Mouse (Mus musculus) forebrain, embryonic 13.5 days (tissue): ENCODE results near the gene 4930519G04Rik. TPM values are rescaled to one million over a fixed set of nuclear protein-coding genes. Genes with fewer than 3 reads are reported as not detected.
"Not testable (repeated sequence)": the region's sequence is repeated elsewhere in the genome, so short reads cannot be mapped to it uniquely, and the experiment has no call there.

ENCODE experiments used
- ATAC-seq: fragments of 200-750 bp; cut with Nextera tagmentation; 2 replicates; pipeline ENCODE4 v1.8.0; 2017
- H3K27ac ChIP-seq: fragments of 300-500 bp; sonication (generic); 2 replicates; pipeline ENCODE4 v1.5.1; 2015; ENCODE audit warnings: inconsistent platforms, mild to moderate bottlenecking, moderate library complexity
- H3K27me3 ChIP-seq: fragments of 300-500 bp; sonication (generic); 2 replicates; pipeline ENCODE4 v1.6.1; 2015; ENCODE audit warnings: mild to moderate bottlenecking, inconsistent platforms
- H3K36me3 ChIP-seq: fragments of 300-500 bp; sonication (generic); 2 replicates; pipeline ENCODE4 v1.6.1; 2015; ENCODE audit warnings: mild to moderate bottlenecking, inconsistent platforms; ENCODE audit not compliant: poor library complexity, severe bottlenecking
- H3K4me1 ChIP-seq: fragments of 300-500 bp; sonication (generic); 2 replicates; pipeline ENCODE4 v1.6.1; 2015; ENCODE audit warnings: inconsistent platforms
- H3K4me2 ChIP-seq: fragments of 300-500 bp; sonication (generic); 2 replicates; pipeline ENCODE4 v1.6.1; 2015; ENCODE audit warnings: inconsistent platforms, mild to moderate bottlenecking, moderate library complexity
- H3K4me3 ChIP-seq: fragments of 300-500 bp; sonication (generic); 2 replicates; pipeline ENCODE4 v1.5.1; 2015; ENCODE audit warnings: mild to moderate bottlenecking, inconsistent platforms
- H3K9ac ChIP-seq: fragments of 300-500 bp; sonication (generic); 2 replicates; pipeline ENCODE4 v1.6.1; 2015; ENCODE audit warnings: mild to moderate bottlenecking, inconsistent platforms
- H3K9me3 ChIP-seq: fragments of 300-500 bp; sonication (generic); replicated peaks from 2 replicates; pipeline ENCODE4 v1.6.1; 2016; ENCODE audit warnings: inconsistent platforms
- WGBS: fragments of 180-500 bp; shearing (Covaris S2); methylation state at CpG from one replicate; pipeline ENCODE4 v1.1.7; 2015; 5-methylcytosine and 5-hydroxymethylcytosine counted together
- polyA plus RNA-seq: library from polyadenylated mRNA; unstranded; fragments of >200 nt; fragmentation: Nextera tagmentation; extraction: Ambion mirVana; gene quantifications from 2 replicates; pipeline ENCODE4 v1.2.1, GENCODE M21; 2015

The 4930519G04Rik gene
- not detected in 2 replicates for polyA plus RNA-seq

GRCm38 (mm10) chr5:114853364-114853763 is at the start of gene 4930519G04Rik:
TSS of gene 4930519G04Rik (plus strand) at chr5:114853664.
- H3K4me3 ChIP-seq, H3K36me3 ChIP-seq, H3K27ac ChIP-seq, H3K27me3 ChIP-seq, ATAC-seq, H3K9ac ChIP-seq, H3K4me2 ChIP-seq, H3K9me3 ChIP-seq, H3K4me1 ChIP-seq: not testable (repeated sequence)
- 66% methylated on average over 3 of the region's 5 CpGs for WGBS

- peaks cover 13% of the 10 kb centered on the region; the same call in 1 of the 2 replicates for H3K4me1 ChIP-seq
- H3K4me2 ChIP-seq, result no peak overlapping the region
- no peaks in the 10 kb centered on the region for H3K9me3 ChIP-seq
- no peak overlapping the region for H3K9ac ChIP-seq
- H3K36me3 ChIP-seq, result peaks cover 95% of the 10 kb centered on the region
- H3K4me3 ChIP-seq, result no peak overlapping the region
- H3K27ac ChIP-seq, result no peak overlapping the region
- 85% methylated on average over 13 of the region's 13 CpGs for whole genome bisulfite sequencing
- no peaks in the 10 kb centered on the region for H3K27me3 ChIP-seq
- ATAC-seq, result no peak
Observed at GRCm38 (mm10) chr5:114804335-114804734, 49.1 kb upstream of the 4930519G04Rik start.

GRCm38 (mm10) chr5:114804958-114805357 is 48.5 kb upstream of the 4930519G04Rik start:
- no peak for ATAC-seq
- Histone ChIP-seq H3K4me1 (peaks cover 17% of the 10 kb centered on the region), H3K9me3 (no peaks in the 10 kb centered on the region), H3K27ac (no peak overlapping the region), H3K4me2 (no peak overlapping the region), H3K9ac (no peak overlapping the region), H3K27me3 (no peaks in the 10 kb centered on the region), H3K36me3 (peaks cover 94% of the 10 kb centered on the region), H3K4me3 (no peak overlapping the region)
- WGBS, result 28% methylated on average over 3 of the region's 3 CpGs

GRCm38 (mm10) chr5:114805436-114806350 is 47.8 kb upstream of the 4930519G04Rik start:
- Histone ChIP-seq H3K27me3 (no peaks in the 10 kb centered on the region), H3K9me3 (no peaks in the 10 kb centered on the region), H3K9ac (no peak overlapping the region), H3K4me3 (no peak overlapping the region), H3K27ac (no peak overlapping the region), H3K4me2 (no peak overlapping the region), H3K36me3 (peaks cover 94% of the 10 kb centered on the region), H3K4me1 (peaks cover 19% of the 10 kb centered on the region)
- no peak for ATAC-seq
- 85% methylated on average over 15 of the region's 15 CpGs for WGBS

GRCm38 (mm10) chr5:114806636-114807035 is 46.8 kb upstream of the 4930519G04Rik start:
- H3K9me3 ChIP-seq, result no peaks in the 10 kb centered on the region
- peaks cover 94% of the 10 kb centered on the region for H3K36me3 ChIP-seq
- no peak for ATAC-seq
- H3K4me2 ChIP-seq, result no peak overlapping the region
- H3K27ac ChIP-seq, result no peak overlapping the region
- H3K9ac ChIP-seq, result no peak overlapping the region
- 85% methylated on average over 8 of the region's 8 CpGs for whole genome bisulfite sequencing
- H3K4me3 ChIP-seq, result no peak overlapping the region
- peaks cover 24% of the 10 kb centered on the region for H3K4me1 ChIP-seq
- H3K27me3 ChIP-seq, result no peaks in the 10 kb centered on the region

GRCm38 (mm10) chr5:114807063-114807462 is 46.4 kb upstream of the 4930519G04Rik start:
- Histone ChIP-seq H3K4me1 (peaks cover 28% of the 10 kb centered on the region), H3K4me2 (no peak overlapping the region), H3K4me3 (no peak overlapping the region), H3K36me3 (peaks cover 90% of the 10 kb centered on the region), H3K9ac (no peak overlapping the region), H3K9me3 (no peaks in the 10 kb centered on the region), H3K27ac (no peak overlapping the region), H3K27me3 (no peaks in the 10 kb centered on the region)
- WGBS, result 54% methylated on average over 9 of the region's 9 CpGs
- ATAC-seq, result no peak

- Histone ChIP-seq H3K4me3 (no peak overlapping the region), H3K27me3 (no peaks in the 10 kb centered on the region), H3K9ac (no peak overlapping the region), H3K9me3 (no peaks in the 10 kb centered on the region), H3K4me1 (peaks cover 32% of the 10 kb centered on the region), H3K36me3 (peaks cover 86% of the 10 kb centered on the region), H3K27ac (no peak overlapping the region), H3K4me2 (no peak overlapping the region)
- ATAC-seq, result no peak
- 31% methylated on average over 8 of the region's 8 CpGs for WGBS
Observed at GRCm38 (mm10) chr5:114807468-114807867, 46.0 kb upstream of the 4930519G04Rik start.

GRCm38 (mm10) chr5:114807893-114808292 is 45.6 kb upstream of the 4930519G04Rik start:
- Histone ChIP-seq H3K9me3 (no peaks in the 10 kb centered on the region), H3K9ac (no peak overlapping the region), H3K4me3 (no peak overlapping the region), H3K36me3 (peaks cover 82% of the 10 kb centered on the region), H3K27ac (no peak overlapping the region), H3K27me3 (no peaks in the 10 kb centered on the region), H3K4me2 (no peak overlapping the region), H3K4me1 (peaks cover 36% of the 10 kb centered on the region)
- ATAC-seq, result no peak
- 77% methylated on average over 6 of the region's 6 CpGs for WGBS

GRCm38 (mm10) chr5:114808385-114808784 is 45.1 kb upstream of the 4930519G04Rik start:
- Histone ChIP-seq H3K4me3 (no peak overlapping the region), H3K9me3 (no peaks in the 10 kb centered on the region), H3K27ac (no peak overlapping the region), H3K9ac (no peak overlapping the region), H3K4me2 (no peak overlapping the region), H3K4me1 (peaks cover 38% of the 10 kb centered on the region), H3K27me3 (no peaks in the 10 kb centered on the region), H3K36me3 (peaks cover 77% of the 10 kb centered on the region)
- 86% methylated on average over 8 of the region's 8 CpGs for WGBS
- ATAC-seq, result no peak

GRCm38 (mm10) chr5:114809181-114809756 is 44.2 kb upstream of the 4930519G04Rik start:
- peaks cover 68% of the 10 kb centered on the region for H3K36me3 ChIP-seq
- H3K27ac ChIP-seq, result no peak overlapping the region
- H3K9ac ChIP-seq, result no peak overlapping the region
- H3K4me3 ChIP-seq, result no peak overlapping the region
- H3K4me1 ChIP-seq, result peaks cover 38% of the 10 kb centered on the region
- 82% methylated on average over 10 of the region's 10 CpGs for WGBS
- no peak overlapping the region for H3K4me2 ChIP-seq
- no peaks in the 10 kb centered on the region for H3K9me3 ChIP-seq
- no peaks in the 10 kb centered on the region for H3K27me3 ChIP-seq
- ATAC-seq, result no peak

- no peak for ATAC-seq
- no peak overlapping the region for H3K4me2 ChIP-seq
- no peak overlapping the region for H3K4me3 ChIP-seq
- WGBS, result 94% methylated on average over 5 of the region's 5 CpGs
- no peak overlapping the region for H3K9ac ChIP-seq
- H3K9me3 ChIP-seq, result no peaks in the 10 kb centered on the region
- H3K27ac ChIP-seq, result no peak overlapping the region
- H3K36me3 ChIP-seq, result peaks cover 62% of the 10 kb centered on the region
- H3K4me1 ChIP-seq, result peaks cover 38% of the 10 kb centered on the region
- no peaks in the 10 kb centered on the region for H3K27me3 ChIP-seq
Observed at GRCm38 (mm10) chr5:114809826-114810225, 43.6 kb upstream of the 4930519G04Rik start.

GRCm38 (mm10) chr5:114813525-114814181 is 39.8 kb upstream of the 4930519G04Rik start:
- Histone ChIP-seq H3K27ac (peak overlapping the region; percentile 96), H3K9me3 (peaks cover 4% of the 10 kb centered on the region; the same call in 1 of the 2 replicates), H3K4me1 (peaks cover 30% of the 10 kb centered on the region), H3K36me3 (peaks cover 26% of the 10 kb centered on the region), H3K9ac (peak overlapping the region; percentile 95), H3K27me3 (no peaks in the 10 kb centered on the region), H3K4me3 (peak overlapping the region; percentile 89), H3K4me2 (peak overlapping the region; percentile 77)
- ATAC-seq, result peak; percentile 98
- under 1% methylated on average over 50 of the region's 50 CpGs for WGBS
